Mouse (Mus musculus) monocyte, adult 2 months (primary cell): ENCODE measurements around the gene Epha7.
A peak's percentile ranks its signal among the peaks of the same experiment; 100 is the strongest.

ENCODE experiments used
- DNase-seq, 2 experiments: peaks; one replicate each; pipeline ENCODE4 v3.0.0; 2022; ENCODE audit warnings: low spot score in 2 of 2, low read depth in 1 of 2

Epha7 gene

DNA sequence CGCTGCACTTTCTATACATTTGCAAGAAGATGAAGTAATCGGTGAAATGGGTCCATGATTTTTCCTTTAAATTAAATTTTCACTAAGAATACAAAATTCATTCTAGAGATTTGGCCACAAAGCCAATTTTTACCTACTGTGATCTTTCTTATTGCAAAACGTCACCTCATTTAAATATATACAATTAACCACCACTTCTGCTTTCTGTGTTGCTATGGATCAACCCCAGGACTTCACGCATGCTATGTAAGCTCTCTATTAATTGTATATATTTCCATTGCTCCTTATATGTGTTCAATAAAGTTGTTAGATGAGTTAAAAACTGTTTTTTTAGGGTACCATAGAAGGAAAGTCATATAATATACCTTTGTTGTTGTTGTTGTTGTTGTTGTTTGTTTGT is 86.4 kb downstream of the Epha7 start:
- DNase-seq = no peak

DNA sequence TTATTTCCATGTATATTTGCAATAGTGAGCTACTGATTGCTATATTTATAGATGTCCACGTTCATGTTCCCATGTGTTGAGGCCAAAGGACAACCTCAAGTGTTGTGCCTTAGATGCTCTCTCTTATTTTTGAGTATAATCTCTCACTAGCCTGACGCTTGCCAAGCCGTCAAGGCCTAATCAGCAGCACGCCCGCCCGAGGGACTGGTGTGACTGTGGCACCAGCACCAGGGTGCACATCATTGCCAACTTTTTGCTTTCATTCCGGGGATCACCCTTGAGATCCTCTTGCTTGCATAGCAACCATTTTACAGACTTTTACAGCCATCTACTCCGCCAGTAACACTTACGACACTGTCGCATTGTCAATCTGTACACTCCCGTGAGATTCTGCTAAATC is 86.9 kb downstream of the Epha7 start:
- no peak for DNase-seq

DNA sequence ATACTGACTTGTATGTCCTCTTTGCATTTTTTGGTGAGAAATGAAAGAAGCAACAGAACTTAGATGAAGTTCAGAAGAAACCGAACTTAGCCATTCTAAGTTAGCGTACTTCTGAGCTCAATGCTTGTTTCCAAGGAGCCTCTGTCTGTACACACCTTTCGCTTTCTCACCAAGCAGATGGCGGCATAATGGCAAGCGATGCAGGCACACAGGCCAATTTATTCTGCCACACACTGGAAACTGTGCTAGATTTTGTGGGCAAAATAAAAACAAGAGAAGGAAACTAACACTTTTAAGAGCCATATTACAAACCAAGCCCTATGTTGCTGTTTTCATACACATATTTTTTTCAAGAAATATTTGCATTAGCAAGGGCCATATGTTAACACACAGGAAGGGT is 88.6 kb downstream of the Epha7 start:
- DNase-seq = no peak

DNA sequence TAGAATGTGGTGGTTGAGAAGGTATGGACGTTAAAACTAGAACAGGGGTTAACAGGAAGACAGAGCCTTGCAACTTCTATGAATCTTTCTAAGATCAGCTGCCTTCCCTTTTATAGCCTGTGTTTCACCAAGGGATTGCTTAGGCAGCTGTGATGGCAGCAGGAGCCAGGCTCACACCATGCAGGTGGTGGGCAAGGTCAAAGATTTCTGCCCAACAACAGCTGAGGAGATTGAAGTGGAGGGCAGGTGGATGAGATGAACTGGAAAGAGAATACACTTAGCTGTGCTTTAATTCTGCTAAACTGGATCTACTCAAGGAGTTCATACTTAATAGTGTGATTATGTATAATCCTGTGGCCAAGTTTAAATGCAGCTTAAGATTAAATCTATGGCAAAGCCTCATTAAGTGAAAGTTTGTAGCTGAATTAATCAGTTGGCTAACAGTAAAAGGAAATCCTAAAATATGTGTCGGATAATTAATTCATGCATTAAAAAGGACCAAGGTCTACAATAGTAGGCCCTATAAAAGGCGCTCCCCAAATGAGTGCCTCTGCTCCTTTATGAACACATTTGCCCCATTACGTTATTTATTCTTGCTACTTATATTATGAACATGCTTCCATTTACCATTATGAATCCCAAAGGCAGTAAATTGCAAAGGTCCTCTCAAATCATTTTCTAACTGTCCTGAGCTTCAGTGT is 89.2 kb downstream of the Epha7 start:
- no peak for DNase-seq

DNA sequence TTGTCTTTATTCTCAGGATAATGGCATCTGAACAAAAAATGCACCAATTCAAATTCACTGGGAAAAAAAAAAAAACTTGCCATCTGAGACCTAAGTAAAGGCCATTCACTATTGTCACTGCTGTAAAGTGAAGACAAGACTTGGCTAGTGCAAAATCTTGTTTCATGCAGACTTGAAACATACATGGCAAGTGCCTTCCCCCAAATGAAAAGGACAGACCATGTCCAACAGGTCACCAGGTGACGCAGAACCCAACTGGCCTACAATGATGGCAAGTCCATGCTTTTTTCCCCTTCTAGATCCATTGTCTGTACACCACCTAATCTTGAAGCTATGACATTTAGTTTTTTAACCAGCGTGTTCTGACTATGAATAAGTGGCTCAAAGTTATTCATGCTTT is 94.1 kb downstream of the Epha7 start:
- no peak for DNase-seq

DNA sequence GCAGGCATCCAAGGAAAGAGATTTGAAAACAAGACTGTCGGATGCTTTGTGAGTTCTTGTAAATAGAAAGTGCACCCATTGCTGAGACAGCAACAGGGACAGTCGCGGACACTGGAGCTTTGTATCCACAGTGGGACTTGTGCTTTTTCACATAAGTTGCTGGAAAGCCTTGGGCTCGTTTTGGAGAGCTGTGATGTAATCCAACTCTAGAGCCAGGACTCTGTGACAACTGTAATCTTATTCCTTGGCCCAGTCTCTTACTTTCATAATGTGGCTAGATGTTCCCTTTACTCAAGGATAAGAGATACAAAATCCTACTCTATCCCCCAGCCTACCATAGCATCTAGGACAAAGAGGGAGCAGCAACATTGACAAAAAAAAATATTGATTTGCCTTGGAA is 97.2 kb downstream of the Epha7 start:
- no peak for DNase-seq

DNA sequence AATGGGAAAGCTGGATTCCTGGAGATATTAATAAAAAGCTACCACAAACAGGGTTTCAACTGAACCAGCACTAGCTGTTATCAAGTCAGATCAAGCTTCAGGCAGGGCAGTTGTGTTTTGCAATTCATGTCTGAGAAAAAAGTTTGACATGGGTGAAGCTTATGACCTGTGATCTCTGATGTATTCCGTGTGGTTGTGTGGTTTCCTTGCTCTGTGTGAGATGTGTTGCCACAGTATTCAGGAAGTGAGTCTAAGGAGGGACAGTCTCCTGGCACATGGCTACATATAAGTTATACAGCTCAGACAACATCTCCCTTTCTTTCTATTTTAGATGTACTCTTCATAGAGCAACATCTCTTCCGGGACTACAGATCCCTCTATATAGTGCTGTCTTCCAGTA is 99.1 kb downstream of the Epha7 start:
- DNase-seq = no peak

DNA sequence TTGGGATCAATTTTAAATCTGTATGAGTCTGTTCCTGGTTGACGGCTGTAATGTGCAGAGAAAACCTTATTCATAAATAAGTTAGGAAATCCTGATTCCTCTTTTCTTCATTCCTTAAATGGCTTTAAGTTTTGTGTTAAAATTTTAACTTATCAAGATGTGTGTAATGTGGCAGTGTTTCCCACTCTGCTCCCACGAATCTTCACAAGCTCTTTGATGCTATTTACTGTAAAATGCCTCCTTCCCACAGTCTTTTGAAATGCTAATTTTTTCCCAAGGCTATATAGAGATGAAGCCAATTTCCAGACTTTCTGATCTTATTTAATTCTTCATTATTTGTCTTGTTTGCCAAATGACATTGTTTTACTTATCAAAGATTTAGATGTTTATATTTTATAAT is 100.7 kb downstream of the Epha7 start:
- DNase-seq = no peak

DNA sequence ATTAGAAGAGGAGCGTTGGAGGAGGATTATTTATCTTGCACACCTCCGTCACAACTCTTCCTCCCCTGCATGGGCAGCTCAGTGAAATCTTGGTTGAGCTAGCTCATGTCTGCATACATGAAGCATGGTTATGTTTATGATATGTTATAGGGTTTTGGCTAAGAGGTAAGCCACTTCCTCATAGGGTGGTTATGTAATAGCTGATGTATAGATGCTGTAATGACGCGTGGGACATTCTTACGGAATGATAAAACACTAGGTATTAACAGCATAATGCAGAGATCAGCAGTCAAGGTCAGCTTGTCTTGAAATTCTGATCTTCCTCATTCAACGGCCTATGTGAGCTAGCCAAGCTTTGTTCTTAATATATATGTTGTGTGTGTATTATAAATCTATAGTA is 107.7 kb downstream of the Epha7 start:
- no peak for DNase-seq

DNA sequence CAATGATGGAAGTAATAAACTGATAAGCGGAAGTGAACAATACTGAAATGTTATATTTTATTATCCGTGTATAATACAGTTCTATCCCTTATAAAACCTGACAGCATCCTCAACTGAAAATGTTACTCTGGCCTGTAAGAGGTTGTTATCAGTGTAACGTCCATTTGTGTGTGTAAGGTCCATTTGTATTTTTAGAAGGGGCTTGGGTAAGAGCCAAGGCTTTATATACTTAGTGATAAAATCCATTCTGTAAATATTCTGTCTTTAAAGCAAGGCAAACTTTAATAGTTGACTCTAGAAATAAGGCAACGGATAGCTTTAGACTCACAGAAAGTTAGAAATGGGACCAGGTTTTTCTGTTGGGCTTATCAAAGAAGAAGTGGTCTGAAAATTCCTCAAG is 113.1 kb downstream of the Epha7 start:
- DNase-seq = no peak

DNA sequence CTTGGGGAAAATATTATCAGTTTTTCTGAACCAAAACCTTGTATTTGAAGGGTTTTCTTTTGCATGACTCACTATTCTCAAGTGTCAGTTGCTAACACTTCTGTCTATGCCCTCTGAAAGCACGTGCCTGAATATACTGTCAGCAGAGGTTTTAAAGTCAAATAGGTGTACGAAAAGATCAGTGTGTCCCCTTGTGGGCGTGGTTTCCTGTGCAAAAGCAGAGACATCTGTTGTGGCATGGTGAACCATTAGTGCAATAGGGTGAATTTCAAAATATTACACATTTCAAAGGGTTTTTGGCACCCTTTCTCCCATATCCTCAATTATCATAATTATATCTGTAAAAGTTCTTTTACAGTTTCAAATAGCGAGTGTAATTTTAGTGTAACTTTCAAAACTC is 120.5 kb downstream of the Epha7 start:
- DNase-seq = no peak

DNA sequence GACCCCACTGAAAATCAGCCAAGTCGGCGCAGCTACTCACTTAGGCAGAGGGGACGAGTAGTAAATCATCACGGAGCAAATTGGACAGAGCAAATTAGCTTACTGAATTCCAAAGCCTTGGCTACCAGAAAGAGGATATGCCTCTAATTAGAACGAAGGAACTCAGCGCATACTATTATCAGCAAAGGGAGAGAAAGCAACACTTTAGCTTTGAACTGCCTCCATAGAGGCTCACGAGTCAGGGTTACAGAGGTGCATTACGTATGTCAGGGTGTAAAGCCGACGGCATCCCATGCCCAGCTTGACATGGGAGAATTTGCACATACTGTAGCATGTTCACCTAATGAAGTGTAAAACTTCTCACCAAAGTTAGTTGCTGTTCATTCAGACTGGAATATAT is 121.9 kb downstream of the Epha7 start:
- no peak for DNase-seq

DNA sequence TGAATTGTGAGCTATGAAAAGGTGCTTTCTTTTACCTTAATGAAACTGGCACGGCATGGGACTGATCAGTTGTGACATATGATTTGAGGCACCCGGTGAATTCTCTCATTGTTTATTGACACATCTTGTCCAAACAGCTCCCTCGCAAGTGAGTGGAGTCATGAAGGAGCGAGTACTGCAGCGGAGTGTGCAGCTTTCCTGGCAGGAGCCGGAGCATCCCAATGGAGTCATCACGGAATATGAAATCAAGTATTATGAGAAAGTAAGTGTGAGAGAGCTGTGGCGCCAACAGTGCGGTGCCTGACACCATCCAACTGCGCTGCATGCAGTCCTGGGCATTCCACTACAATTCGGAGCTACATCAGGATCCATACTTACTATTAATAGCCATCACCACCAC is 122.6 kb downstream of the Epha7 start:
- no peak for DNase-seq

DNA sequence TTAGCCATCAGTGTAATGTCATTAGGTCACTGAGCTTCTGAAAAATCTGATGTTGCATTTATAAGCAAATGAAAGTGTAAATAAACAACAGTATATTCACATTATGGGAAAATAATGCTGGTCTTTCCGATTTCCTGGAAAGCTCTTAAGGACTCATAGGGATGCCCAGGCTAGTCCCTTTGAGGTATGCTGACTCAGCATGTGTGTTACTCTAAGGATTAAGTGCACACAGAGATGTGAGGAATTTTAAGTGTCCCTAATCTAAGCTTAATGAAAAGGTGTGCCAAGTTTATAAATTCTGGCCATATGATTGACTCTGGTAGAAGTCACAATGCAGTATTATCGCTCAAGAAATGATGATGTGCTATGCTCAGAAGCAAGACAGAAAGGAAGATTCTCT is 127.8 kb downstream of the Epha7 start:
- no peak for DNase-seq

DNA sequence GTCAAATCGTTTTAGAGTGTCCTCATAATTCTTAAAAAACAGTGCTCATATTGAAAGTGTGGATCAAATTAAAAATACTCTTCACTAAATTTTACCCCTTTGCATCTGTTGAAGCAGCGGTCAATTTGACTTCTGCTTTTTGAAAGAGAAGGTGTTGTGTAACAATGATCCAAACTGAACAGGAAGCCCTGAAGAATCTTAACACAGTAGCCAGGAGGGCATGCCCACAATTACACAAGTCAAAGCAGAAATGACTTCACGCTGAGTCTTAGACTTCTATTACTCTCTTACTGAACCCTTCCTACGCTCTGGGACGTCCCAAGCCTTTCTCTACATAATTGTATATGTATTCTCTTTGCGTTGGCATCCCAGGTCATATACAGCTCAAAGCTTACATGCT is 131.3 kb downstream of the Epha7 start:
- DNase-seq = peak; percentile 24 to 26

DNA sequence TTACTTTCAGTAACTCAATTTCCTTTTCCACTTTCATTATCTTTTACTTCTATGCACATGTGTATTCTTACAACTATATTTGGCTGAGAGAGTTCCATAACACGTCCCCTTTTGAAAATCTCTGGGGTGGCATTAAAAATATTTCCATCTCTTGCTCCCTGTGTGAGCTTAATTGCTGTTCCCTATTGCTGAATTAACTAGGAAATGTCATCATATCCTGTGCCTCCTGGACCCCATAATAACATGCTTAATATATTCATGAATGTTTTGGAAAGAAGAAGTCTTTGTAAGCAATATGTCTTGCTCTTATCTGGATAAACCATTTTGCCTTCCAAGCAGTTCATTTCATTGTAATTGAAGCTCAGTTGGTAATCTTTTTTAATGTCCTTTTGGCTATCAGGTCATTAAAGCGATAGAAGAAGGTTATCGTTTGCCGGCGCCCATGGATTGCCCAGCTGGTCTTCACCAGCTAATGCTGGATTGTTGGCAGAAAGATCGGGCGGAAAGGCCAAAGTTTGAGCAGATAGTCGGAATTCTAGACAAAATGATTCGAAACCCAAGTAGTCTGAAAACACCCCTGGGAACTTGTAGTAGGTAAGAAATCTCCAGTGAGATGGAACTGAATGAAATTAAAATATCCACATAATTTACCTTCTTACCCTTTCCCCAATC is 148.1 kb downstream of the Epha7 start:
- no peak for DNase-seq

DNA sequence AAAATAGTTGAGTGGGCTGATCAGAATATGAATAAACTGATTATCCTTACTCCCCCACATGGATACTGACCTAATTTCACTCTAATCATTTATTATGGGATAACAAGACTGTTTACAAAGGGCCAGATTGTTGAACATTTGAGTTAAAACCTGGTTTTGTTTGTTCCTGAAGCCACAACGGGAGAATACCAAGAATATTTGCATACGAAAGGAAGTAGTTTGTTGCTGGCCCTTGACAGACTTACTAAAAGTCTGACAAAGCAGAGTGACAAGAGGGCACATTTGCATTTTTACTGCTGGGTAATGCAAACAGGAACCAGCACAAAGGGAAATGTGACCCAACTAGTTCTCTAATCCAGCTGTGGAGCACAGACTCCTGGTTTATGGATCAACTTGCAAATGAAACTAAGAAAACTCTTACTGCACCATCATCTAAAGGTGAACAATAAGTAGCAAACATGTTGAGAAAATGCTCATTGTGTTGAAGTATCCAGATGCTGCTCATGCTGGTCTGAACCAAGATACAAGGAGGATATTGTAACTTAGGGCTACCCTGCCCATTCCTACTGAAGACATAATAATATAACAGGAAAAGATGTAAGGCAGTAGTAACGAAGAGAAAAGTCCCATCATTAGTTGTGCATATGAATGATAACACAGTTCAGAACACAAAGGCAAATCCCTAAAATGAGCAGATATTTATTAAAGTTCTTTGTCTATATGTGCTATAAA is 154.8 kb downstream of the Epha7 start:
- DNase-seq = no peak

DNA sequence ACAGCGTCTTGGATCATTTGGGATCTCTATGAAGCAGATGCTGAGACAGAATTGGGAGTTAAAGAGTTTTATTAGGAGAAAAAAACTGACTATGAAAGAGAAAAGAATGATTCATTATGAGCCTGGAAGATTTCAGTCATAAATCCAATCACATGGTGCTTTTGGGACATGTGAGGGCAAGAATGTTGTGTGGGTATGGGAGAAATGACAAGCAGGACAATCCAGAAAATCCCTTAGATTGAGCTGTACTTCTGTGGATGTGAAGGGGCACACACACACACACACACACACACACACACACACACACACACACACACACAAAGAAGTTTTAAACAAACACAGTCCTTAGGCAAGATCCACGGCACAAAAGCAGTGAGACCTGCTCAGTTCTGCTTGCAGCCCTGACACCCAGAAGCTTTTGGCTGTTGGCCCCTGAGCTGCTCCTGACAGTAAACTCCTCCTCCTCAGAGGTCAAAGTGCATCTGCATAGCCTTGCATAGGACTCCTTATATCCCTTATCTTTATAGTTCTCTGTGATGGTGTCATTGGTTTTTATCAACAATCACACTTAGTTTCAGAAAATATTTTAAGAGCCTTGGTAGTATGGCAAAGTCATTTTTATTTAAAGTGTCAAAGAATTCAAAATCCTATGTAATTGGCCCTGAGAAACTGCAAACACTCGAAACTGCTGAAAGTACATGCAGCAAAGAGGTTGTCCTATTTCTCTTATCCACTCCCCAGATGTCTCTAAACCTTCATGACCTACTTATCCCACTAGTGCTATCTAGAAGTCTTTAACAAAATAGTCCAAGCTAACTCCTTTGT is 185.7 kb downstream of the Epha7 start:
- DNase-seq = no peak

DNA sequence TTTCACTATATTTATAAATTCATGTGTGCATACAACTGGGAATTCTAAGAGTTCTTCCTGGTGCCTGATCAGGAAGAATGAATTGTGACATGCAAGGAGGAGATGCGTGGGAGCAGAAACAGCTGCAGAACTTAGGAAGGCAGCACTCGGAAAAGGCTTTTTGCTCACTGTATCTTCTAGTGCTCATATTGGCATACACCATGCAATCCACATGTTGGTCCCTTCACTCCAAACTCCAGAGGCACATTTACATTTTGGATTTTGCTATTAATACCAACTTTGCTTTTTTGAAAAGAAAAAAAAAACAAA is 186.3 kb downstream of the Epha7 start:
- DNase-seq = no peak

DNA sequence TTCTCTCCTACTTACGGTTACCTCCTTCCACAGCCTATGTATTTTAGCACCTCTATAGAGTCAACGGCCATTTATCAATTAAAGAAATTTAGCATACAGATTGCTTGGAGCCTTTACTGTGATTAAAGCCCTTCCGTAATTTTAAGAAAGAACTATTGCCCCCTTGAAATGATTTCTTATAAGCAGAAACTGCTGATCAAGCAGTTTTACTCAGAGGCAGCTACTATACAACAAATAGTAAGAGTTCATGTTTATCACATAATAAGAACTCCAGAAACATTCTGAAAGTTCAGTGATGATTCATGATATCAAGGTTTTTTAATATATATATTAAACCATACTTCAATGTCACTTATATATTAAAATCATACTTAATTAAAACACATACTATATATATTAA is 197.4 kb downstream of the Epha7 start:
- DNase-seq = no peak
